Mouse (Mus musculus) stomach, postnatal 0 days (tissue): ENCODE measurements around the gene Hist4h4. TPM values are rescaled to one million over a fixed set of nuclear protein-coding genes. Genes with fewer than 3 reads are reported as not detected.

Experiments
- ATAC-seq: fragments of 200-750 bp; cut with Nextera tagmentation; 2 replicates; pipeline ENCODE4 v1.8.0; 2017; ENCODE audit not compliant: low FRiP score, low TSS enrichment
- DNase-seq: peaks from one replicate; pipeline ENCODE4 v3.0.0-alpha.2; 2016; ENCODE audit warnings: low spot score
- H3K27ac ChIP-seq: fragments of 300-500 bp; sonication (generic); replicated peaks from 2 replicates; pipeline ENCODE4 v1.5.1; 2014; ENCODE audit warnings: mild to moderate bottlenecking, control low read depth
- H3K27me3 ChIP-seq: fragments of 300-500 bp; sonication (generic); 2 replicates; pipeline ENCODE4 v1.6.1; 2014; ENCODE audit warnings: low read length; ENCODE audit not compliant: control insufficient read depth, insufficient read depth
- H3K36me3 ChIP-seq: fragments of 300-500 bp; sonication (generic); 2 replicates; pipeline ENCODE4 v1.6.1; 2014; ENCODE audit warnings: low read length, mixed read lengths; ENCODE audit not compliant: control insufficient read depth, insufficient read depth
- H3K4me1 ChIP-seq: fragments of 300-500 bp; sonication (generic); replicated peaks from 2 replicates; pipeline ENCODE4 v1.6.1; 2014; ENCODE audit warnings: antibody characterized with exemption; ENCODE audit not compliant: control insufficient read depth, insufficient read depth
- H3K4me2 ChIP-seq: fragments of 300-500 bp; sonication (generic); replicated peaks from 2 replicates; pipeline ENCODE4 v1.6.1; 2014; ENCODE audit warnings: low read depth, mild to moderate bottlenecking, control low read depth, moderate library complexity
- H3K4me3 ChIP-seq: fragments of 300-500 bp; sonication (generic); 2 replicates; pipeline ENCODE4 v1.5.1; 2014; ENCODE audit warnings: low read depth, low read length, control low read depth
- H3K9ac ChIP-seq: fragments of 300-500 bp; sonication (generic); 2 replicates; pipeline ENCODE4 v1.6.1; 2014; ENCODE audit warnings: mild to moderate bottlenecking, low read length, control low read depth, mixed read lengths
- H3K9me3 ChIP-seq: fragments of 300-500 bp; sonication (generic); 2 replicates; pipeline ENCODE4 v1.6.1; 2016; ENCODE audit warnings: low read length; ENCODE audit not compliant: control insufficient read depth
- CTCF ChIP-seq: IDR thresholded peaks from 2 replicates; pipeline ENCODE4 v1.5.1; 2016; ENCODE audit warnings: antibody characterized with exemption, low read depth, mild to moderate bottlenecking, moderate library complexity
- EP300 ChIP-seq: optimal IDR thresholded peaks from 2 replicates; pipeline ENCODE3; 2016; ENCODE audit warnings: antibody characterized with exemption
- WGBS: fragments of 180-500 bp; shearing (Covaris S2); extraction: QIAGEN DNeasy Blood & Tissue Kit; methylation state at CpG from one replicate; pipeline ENCODE4 v1.1.7; 2014; 5-methylcytosine and 5-hydroxymethylcytosine counted together
- polyA plus RNA-seq: library from polyadenylated mRNA; unstranded; fragments of >200 nt; fragmentation: Nextera tagmentation; extraction: Ambion mirVana; gene quantifications from 2 replicates; pipeline ENCODE4 v1.2.1, GENCODE M21; 2015

Hist4h4 gene
- 0.59 and 0.68 TPM in 2 replicates for polyA plus RNA-seq

GRCm38 (mm10) chr6:136803739-136804633 lies at the start of gene Hist4h4:
TSS of gene Hist4h4 (minus strand) at chr6:136804415.
- no peaks in the 10 kb centered on the region for H3K36me3 ChIP-seq
- ATAC-seq, result peak; percentile 41

DNA sequence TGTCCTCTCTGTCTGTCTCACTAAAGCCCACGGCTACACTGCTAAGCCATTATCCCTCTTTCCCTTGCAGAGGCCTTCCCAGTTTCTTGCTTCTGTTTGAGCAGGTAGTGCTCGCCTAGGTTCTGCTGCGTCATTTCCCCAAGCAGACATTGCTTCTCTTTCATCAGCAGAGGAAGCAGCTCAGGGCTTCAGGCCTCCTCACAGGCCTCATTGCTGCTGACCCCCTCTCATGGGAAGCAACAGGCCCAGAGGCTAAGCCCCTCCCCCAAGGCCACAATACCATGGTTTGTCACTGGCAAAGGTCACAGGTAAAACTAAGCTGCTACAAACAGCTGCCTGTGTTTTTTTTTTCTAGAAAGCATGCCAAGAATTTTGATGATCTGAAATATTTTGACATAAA lies 48.5 kb upstream of the Hist4h4 start:
- DNase-seq (no peak), ATAC-seq (no peak)
- peaks cover 3% of the 10 kb centered on the region; the same call in 1 of the 2 replicates for H3K4me1 ChIP-seq
- 45% methylated on average over 3 of the region's 3 CpGs for WGBS
- H3K36me3 ChIP-seq, result no peaks in the 10 kb centered on the region
- no peak overlapping the region for H3K4me2 ChIP-seq
- H3K4me3 ChIP-seq, result no peak overlapping the region
- no peaks in the 10 kb centered on the region for H3K9me3 ChIP-seq
- no peak for TF ChIP-seq CTCF
- TF ChIP-seq EP300, result no peak
- no peak overlapping the region for H3K9ac ChIP-seq
- no peaks in the 10 kb centered on the region for H3K27me3 ChIP-seq
- peak overlapping the region; percentile 40 for H3K27ac ChIP-seq

More at GRCm38 (mm10) chr6:136803739-136804633, at the start of gene Hist4h4:
- Histone ChIP-seq H3K4me1 (no peaks in the 10 kb centered on the region), H3K9ac (peak within 1 kb of the TSS; percentile 94), H3K4me3 (peak within 1 kb of the TSS; percentile 80), H3K4me2 (peak within 1 kb of the TSS; percentile 96), H3K27me3 (no peaks in the 10 kb centered on the region), H3K27ac (peak within 1 kb of the TSS; percentile 100), H3K9me3 (no peaks in the 10 kb centered on the region)
- peak; percentile 90 for DNase-seq
- under 1% methylated on average over 50 of the region's 50 CpGs for WGBS
- peak; percentile 83 for TF ChIP-seq EP300
- no peak for TF ChIP-seq CTCF

- ATAC-seq (no peak), DNase-seq (no peak)
- Histone ChIP-seq H3K9ac (no peak overlapping the region), H3K27ac (peak overlapping the region; percentile 40), H3K4me2 (no peak overlapping the region), H3K4me1 (no peaks in the 10 kb centered on the region), H3K9me3 (no peaks in the 10 kb centered on the region), H3K4me3 (no peak overlapping the region), H3K27me3 (no peaks in the 10 kb centered on the region), H3K36me3 (no peaks in the 10 kb centered on the region)
- WGBS, result 71% methylated on average over 4 of the region's 4 CpGs
- TF ChIP-seq EP300, result no peak
- TF ChIP-seq CTCF, result no peak
Observed at GRCm38 (mm10) chr6:136852348-136852747, 48.1 kb upstream of the Hist4h4 start.

- Histone ChIP-seq H3K9me3 (no peaks in the 10 kb centered on the region), H3K4me1 (no peaks in the 10 kb centered on the region), H3K27me3 (no peaks in the 10 kb centered on the region), H3K27ac (no peak overlapping the region), H3K4me2 (no peak overlapping the region), H3K36me3 (no peaks in the 10 kb centered on the region), H3K4me3 (no peak overlapping the region), H3K9ac (no peak overlapping the region)
- DNase-seq (no peak), ATAC-seq (no peak)
- WGBS, result 73% methylated on average over 6 of the region's 6 CpGs
- TF ChIP-seq CTCF (no peak), EP300 (no peak)
Observed at GRCm38 (mm10) chr6:136850267-136850666, 46.1 kb upstream of the Hist4h4 start.

GRCm38 (mm10) chr6:136848971-136849370 lies 44.8 kb upstream of the Hist4h4 start:
- no peaks in the 10 kb centered on the region for H3K9me3 ChIP-seq
- no peaks in the 10 kb centered on the region for H3K36me3 ChIP-seq
- ATAC-seq (no peak), DNase-seq (no peak)
- H3K9ac ChIP-seq, result no peak overlapping the region
- H3K27ac ChIP-seq, result 0 out of 2 replicates have a peak overlapping the region, but pooled peaks have one; percentile 13
- no peaks in the 10 kb centered on the region for H3K4me1 ChIP-seq
- H3K4me3 ChIP-seq, result no peak overlapping the region
- H3K27me3 ChIP-seq, result no peaks in the 10 kb centered on the region
- WGBS, result 88% methylated on average over 5 of the region's 5 CpGs
- no peak overlapping the region for H3K4me2 ChIP-seq
- TF ChIP-seq CTCF (no peak), EP300 (no peak)

DNA sequence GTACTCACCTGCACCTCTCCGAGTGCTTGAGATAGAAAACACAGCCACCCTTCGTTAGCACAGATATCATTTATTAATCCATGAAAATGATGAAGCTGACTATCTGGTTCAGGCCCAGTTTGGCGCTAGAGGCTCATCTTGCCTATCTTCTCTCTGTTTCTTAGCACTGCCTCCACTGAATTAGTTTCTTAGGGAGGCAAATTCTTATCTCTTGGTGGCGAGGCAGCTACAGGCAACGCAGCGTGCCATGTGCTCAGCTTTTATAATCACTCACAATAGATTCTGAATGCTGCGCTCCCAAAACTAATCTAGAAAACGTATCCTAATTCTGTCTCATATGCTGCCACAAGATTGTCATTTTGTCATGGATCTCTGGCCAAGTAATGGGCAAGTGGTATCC lies 44.2 kb upstream of the Hist4h4 start:
- Histone ChIP-seq H3K4me3 (no peak overlapping the region), H3K27ac (no peak overlapping the region), H3K4me1 (no peaks in the 10 kb centered on the region), H3K9me3 (no peaks in the 10 kb centered on the region), H3K36me3 (no peaks in the 10 kb centered on the region), H3K9ac (no peak overlapping the region), H3K4me2 (no peak overlapping the region), H3K27me3 (no peaks in the 10 kb centered on the region)
- ATAC-seq (no peak), DNase-seq (no peak)
- WGBS, result 74% methylated on average over 8 of the region's 8 CpGs
- TF ChIP-seq CTCF, result no peak
- TF ChIP-seq EP300, result no peak
